Mouse (Mus musculus) embryonic facial prominence, embryonic 12.5 days (tissue): Measurements from ENCODE around the gene Thpo. TPM values are rescaled to one million over a fixed set of nuclear protein-coding genes. Genes with fewer than 3 reads are reported as not detected.

Source experiments
- ATAC-seq: fragments of 200-750 bp; cut with Nextera tagmentation; 2 replicates; pipeline ENCODE4 v1.8.0; 2017; ENCODE audit not compliant: insufficient number of reproducible peaks, insufficient read depth, low FRiP score, low TSS enrichment
- H3K27ac ChIP-seq: fragments of 300-500 bp; sonication (generic); 2 replicates; pipeline ENCODE4 v1.5.1; 2016; ENCODE audit warnings: mild to moderate bottlenecking
- H3K27me3 ChIP-seq: fragments of 300-500 bp; sonication (generic); 2 replicates; pipeline ENCODE4 v1.6.1; 2016; ENCODE audit warnings: mild to moderate bottlenecking, moderate library complexity
- H3K36me3 ChIP-seq: fragments of 300-500 bp; sonication (generic); 2 replicates; pipeline ENCODE4 v1.6.1; 2016; ENCODE audit warnings: mild to moderate bottlenecking
- H3K4me1 ChIP-seq: fragments of 300-500 bp; sonication (generic); 2 replicates; pipeline ENCODE4 v1.6.1; 2016
- H3K4me2 ChIP-seq: fragments of 300-500 bp; sonication (generic); replicated peaks from 2 replicates; pipeline ENCODE4 v1.6.1; 2016; ENCODE audit warnings: mild to moderate bottlenecking, moderate library complexity
- H3K4me3 ChIP-seq: fragments of 300-500 bp; sonication (generic); 2 replicates; pipeline ENCODE4 v1.5.1; 2016; ENCODE audit warnings: mild to moderate bottlenecking
- H3K9ac ChIP-seq: fragments of 300-500 bp; sonication (generic); 2 replicates; pipeline ENCODE4 v1.6.1; 2016; ENCODE audit warnings: mild to moderate bottlenecking, moderate library complexity
- H3K9me3 ChIP-seq: fragments of 300-500 bp; sonication (generic); 2 replicates; pipeline ENCODE4 v1.6.1; 2016; ENCODE audit warnings: mild to moderate bottlenecking, moderate library complexity
- WGBS: fragments of 180-500 bp; shearing (Covaris S2); methylation state at CpG from one replicate; pipeline ENCODE4 v1.1.7; 2016; 5-methylcytosine and 5-hydroxymethylcytosine counted together
- polyA plus RNA-seq: library from polyadenylated mRNA; unstranded; fragments of >200 nt; fragmentation: Nextera tagmentation; extraction: Ambion mirVana; gene quantifications from 2 replicates; pipeline ENCODE4 v1.2.1, GENCODE M21; 2016

The Thpo gene
- 0.96 and 1.2 TPM in 2 replicates for polyA plus RNA-seq

GRCm38 (mm10) chr16:20733731-20734730 lies at the start of gene Thpo:
Gene Thpo (minus strand): TSS chr16:20734511.
- peak within 1 kb of the TSS; percentile 80 for H3K9ac ChIP-seq
- H3K27ac ChIP-seq: no peak within 1 kb of the TSS
- no peaks in the 10 kb centered on the region for H3K36me3 ChIP-seq
- peak within 1 kb of the TSS; percentile 97 for H3K4me2 ChIP-seq
- H3K27me3 ChIP-seq: peaks cover 25% of the 10 kb centered on the region
- no peak for ATAC-seq
- no peaks in the 10 kb centered on the region for H3K9me3 ChIP-seq
- 3% methylated on average over 45 of the region's 45 CpGs for WGBS
- peaks cover 8% of the 10 kb centered on the region; the same call in 1 of the 2 replicates for H3K4me1 ChIP-seq
- peak within 1 kb of the TSS; percentile 64 for H3K4me3 ChIP-seq

- no peak overlapping the region for H3K4me2 ChIP-seq
- no peak for ATAC-seq
- 93% methylated on average over 2 of the region's 2 CpGs for WGBS
These were observed 49.6 kb upstream of the Thpo start for GRCm38 (mm10) chr16:20783891-20784290.

GRCm38 (mm10) chr16:20781101-20781630 lies 46.9 kb upstream of the Thpo start:
- WGBS: 67% methylated on average over 4 of the region's 4 CpGs
- Histone ChIP-seq H3K4me1 (no peaks in the 10 kb centered on the region), H3K9me3 (no peaks in the 10 kb centered on the region), H3K4me3 (no peak overlapping the region), H3K27ac (no peak overlapping the region), H3K4me2 (no peak overlapping the region), H3K9ac (no peak overlapping the region), H3K36me3 (no peaks in the 10 kb centered on the region), H3K27me3 (no peaks in the 10 kb centered on the region)
- no peak for ATAC-seq

More at GRCm38 (mm10) chr16:20783891-20784290, 49.6 kb upstream of the Thpo start:
- H3K27ac ChIP-seq: no peak overlapping the region
- no peak overlapping the region for H3K9ac ChIP-seq
- no peak overlapping the region for H3K4me3 ChIP-seq
- no peaks in the 10 kb centered on the region for H3K27me3 ChIP-seq
- H3K4me1 ChIP-seq: no peaks in the 10 kb centered on the region
- no peaks in the 10 kb centered on the region for H3K36me3 ChIP-seq
- no peaks in the 10 kb centered on the region for H3K9me3 ChIP-seq

GRCm38 (mm10) chr16:20779846-20780245 lies 45.5 kb upstream of the Thpo start:
- no peak for ATAC-seq
- Histone ChIP-seq H3K36me3 (no peaks in the 10 kb centered on the region), H3K4me2 (no peak overlapping the region), H3K9me3 (no peaks in the 10 kb centered on the region), H3K4me3 (no peak overlapping the region), H3K27me3 (no peaks in the 10 kb centered on the region), H3K4me1 (no peaks in the 10 kb centered on the region), H3K27ac (no peak overlapping the region), H3K9ac (no peak overlapping the region)
- 88% methylated on average over 3 of the region's 3 CpGs for WGBS

GRCm38 (mm10) chr16:20775021-20775420 lies 40.7 kb upstream of the Thpo start:
- Histone ChIP-seq H3K9me3 (no peaks in the 10 kb centered on the region), H3K9ac (no peak overlapping the region), H3K27me3 (no peaks in the 10 kb centered on the region), H3K27ac (no peak overlapping the region), H3K4me1 (no peaks in the 10 kb centered on the region), H3K4me2 (no peak overlapping the region), H3K4me3 (no peak overlapping the region), H3K36me3 (no peaks in the 10 kb centered on the region)
- 67% methylated on average over 5 of the region's 5 CpGs for WGBS
- no peak for ATAC-seq

- no peak for ATAC-seq
- no peak overlapping the region for H3K4me2 ChIP-seq
- no peaks in the 10 kb centered on the region for H3K9me3 ChIP-seq
- no peak overlapping the region for H3K4me3 ChIP-seq
- no peak overlapping the region for H3K9ac ChIP-seq
- H3K36me3 ChIP-seq: no peaks in the 10 kb centered on the region
- no peaks in the 10 kb centered on the region for H3K4me1 ChIP-seq
- H3K27ac ChIP-seq: no peak overlapping the region
- H3K27me3 ChIP-seq: no peaks in the 10 kb centered on the region
- whole genome bisulfite sequencing: 44% methylated on average over 9 of the region's 9 CpGs
These were observed 30.9 kb upstream of the Thpo start for GRCm38 (mm10) chr16:20765244-20765643.

GRCm38 (mm10) chr16:20761681-20762080 lies 27.4 kb upstream of the Thpo start:
- Histone ChIP-seq H3K27ac (no peak overlapping the region), H3K36me3 (no peaks in the 10 kb centered on the region), H3K27me3 (no peaks in the 10 kb centered on the region), H3K4me3 (no peak overlapping the region), H3K9ac (no peak overlapping the region), H3K4me1 (no peaks in the 10 kb centered on the region), H3K4me2 (no peak overlapping the region), H3K9me3 (no peaks in the 10 kb centered on the region)
- no peak for ATAC-seq
- WGBS: 10% methylated on average over 3 of the region's 3 CpGs

GRCm38 (mm10) chr16:20757385-20757784 lies 23.1 kb upstream of the Thpo start:
- Histone ChIP-seq H3K4me1 (no peaks in the 10 kb centered on the region), H3K27ac (no peak overlapping the region), H3K9me3 (no peaks in the 10 kb centered on the region), H3K4me2 (no peak overlapping the region), H3K4me3 (no peak overlapping the region), H3K27me3 (no peaks in the 10 kb centered on the region), H3K36me3 (no peaks in the 10 kb centered on the region), H3K9ac (no peak overlapping the region)
- WGBS: 83% methylated on average over 1 of the region's 1 CpGs
- ATAC-seq: no peak

- Histone ChIP-seq H3K36me3 (no peaks in the 10 kb centered on the region), H3K4me1 (no peaks in the 10 kb centered on the region), H3K9me3 (no peaks in the 10 kb centered on the region), H3K9ac (no peak overlapping the region), H3K4me2 (no peak overlapping the region), H3K27ac (no peak overlapping the region), H3K27me3 (no peaks in the 10 kb centered on the region), H3K4me3 (no peak overlapping the region)
- 93% methylated on average over 5 of the region's 5 CpGs for WGBS
- no peak for ATAC-seq
These were observed 21.7 kb upstream of the Thpo start for GRCm38 (mm10) chr16:20756052-20756451.

- ATAC-seq: no peak
- no peak overlapping the region for H3K4me2 ChIP-seq
- 35% methylated on average over 8 of the region's 8 CpGs for WGBS
These were observed 16.2 kb upstream of the Thpo start for GRCm38 (mm10) chr16:20750518-20750917.

GRCm38 (mm10) chr16:20746641-20747040 lies 12.3 kb upstream of the Thpo start:
- Histone ChIP-seq H3K9ac (no peak overlapping the region), H3K9me3 (no peaks in the 10 kb centered on the region), H3K4me3 (no peak overlapping the region), H3K36me3 (0 out of 2 replicates have a peak, but pooled peaks cover 4% of the 10 kb centered on the region), H3K4me1 (no peaks in the 10 kb centered on the region), H3K4me2 (no peak overlapping the region), H3K27ac (no peak overlapping the region), H3K27me3 (no peaks in the 10 kb centered on the region)
- 85% methylated on average over 6 of the region's 6 CpGs for WGBS
- ATAC-seq: no peak

More at GRCm38 (mm10) chr16:20750518-20750917, 16.2 kb upstream of the Thpo start:
- H3K9me3 ChIP-seq: no peaks in the 10 kb centered on the region
- H3K4me3 ChIP-seq: no peak overlapping the region
- no peak overlapping the region for H3K27ac ChIP-seq
- H3K4me1 ChIP-seq: no peaks in the 10 kb centered on the region
- no peaks in the 10 kb centered on the region for H3K27me3 ChIP-seq
- H3K36me3 ChIP-seq: no peaks in the 10 kb centered on the region
- H3K9ac ChIP-seq: no peak overlapping the region

GRCm38 (mm10) chr16:20739845-20740244 lies 5.5 kb upstream of the Thpo start:
- Histone ChIP-seq H3K4me3 (no peak overlapping the region), H3K36me3 (0 out of 2 replicates have a peak, but pooled peaks cover 4% of the 10 kb centered on the region), H3K27ac (no peak overlapping the region), H3K4me2 (no peak overlapping the region), H3K4me1 (no peaks in the 10 kb centered on the region), H3K9ac (no peak overlapping the region), H3K9me3 (no peaks in the 10 kb centered on the region), H3K27me3 (peaks cover 14% of the 10 kb centered on the region)
- WGBS: 93% methylated on average over 9 of the region's 9 CpGs
- ATAC-seq: 0 out of 2 replicates have a peak, but pooled peaks have one; percentile 25
